Mouse (Mus musculus): ENCODE measurements around the gene Krtap28-13. TPM values are rescaled to one million over a fixed set of nuclear protein-coding genes. Genes with fewer than 3 reads are reported as not detected.

Gene Krtap28-13
- polyA plus RNA-seq (2017; shearing (Covaris generic)): not detected

DNA sequence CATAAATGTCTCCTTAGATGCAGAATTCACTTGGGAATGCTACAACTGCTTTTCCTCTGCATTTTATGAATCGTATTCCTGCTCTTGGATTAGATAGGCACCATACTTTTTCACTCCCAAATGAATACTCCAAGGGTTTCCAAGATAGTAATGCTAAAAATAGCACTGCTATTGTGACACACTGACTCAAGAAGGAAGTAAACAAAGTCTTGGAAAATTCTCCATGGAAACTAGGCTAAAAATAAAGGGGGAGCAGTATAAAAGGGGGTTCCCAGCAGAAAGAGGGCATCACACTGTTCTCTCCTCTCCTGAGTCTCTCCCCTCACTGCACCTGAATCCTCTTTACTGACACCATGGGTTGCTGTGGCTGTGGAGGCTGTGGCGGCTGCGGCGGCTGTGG lies at the start of gene Krtap28-13:
Krtap28-13 (plus strand) TSS at position 288 of the 400 bp plus-strand sequence.

DNA sequence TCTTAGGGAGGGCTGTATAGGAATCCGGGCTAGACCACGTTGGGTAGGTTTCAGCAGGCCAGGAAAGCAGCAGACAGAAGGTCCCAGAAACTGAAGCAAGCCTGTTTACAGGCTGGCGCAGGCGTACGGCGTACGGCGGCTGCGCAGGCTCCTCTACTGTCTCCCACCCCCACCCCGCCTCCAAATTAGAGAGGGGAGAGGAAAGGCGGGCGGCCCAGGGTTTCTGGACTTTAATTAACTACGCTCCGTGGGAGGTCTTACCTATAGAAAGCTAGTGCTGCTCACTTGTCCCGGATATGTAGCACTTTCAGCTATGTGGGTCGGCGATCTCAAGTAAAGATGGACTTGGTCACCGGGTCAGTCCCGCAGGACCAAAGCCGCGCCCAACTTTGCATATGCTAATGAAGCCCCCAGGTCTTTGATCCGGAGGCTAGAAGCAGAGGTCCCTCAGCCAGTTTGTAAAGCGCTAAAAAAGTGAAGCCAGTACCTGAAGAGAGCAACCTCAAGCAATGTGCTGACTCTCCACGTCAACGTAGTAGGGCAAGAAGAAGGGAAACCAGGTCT lies 22.5 kb upstream of the Krtap28-13 start, which contains the start of gene Slc19a3:
Slc19a3 (minus strand) TSS at position 340 of the 564 bp plus-strand sequence.

DNA sequence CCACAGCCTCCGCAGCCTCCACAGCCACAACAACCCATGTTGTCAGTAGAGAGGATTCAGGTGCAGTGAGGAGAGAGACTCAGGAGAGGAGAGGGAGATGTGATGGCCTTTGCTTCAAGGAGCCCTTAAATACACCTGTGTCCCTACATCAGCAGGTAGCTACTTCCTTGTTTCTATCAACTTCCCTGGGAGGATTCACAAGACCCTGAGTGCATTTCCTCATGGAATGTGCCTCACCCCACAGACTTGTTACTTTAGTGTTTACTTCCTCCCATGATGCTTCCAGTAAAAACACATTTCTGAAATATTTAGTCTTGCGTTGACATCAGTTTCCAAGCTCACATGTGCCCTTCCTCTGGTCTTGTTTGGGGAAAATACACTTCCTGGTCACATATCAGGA lies 18.4 kb upstream of the Krtap28-13 start, which contains the start of gene Krtap28-10:
Krtap28-10 (minus strand) TSS at position 101 of the 400 bp plus-strand sequence.

DNA sequence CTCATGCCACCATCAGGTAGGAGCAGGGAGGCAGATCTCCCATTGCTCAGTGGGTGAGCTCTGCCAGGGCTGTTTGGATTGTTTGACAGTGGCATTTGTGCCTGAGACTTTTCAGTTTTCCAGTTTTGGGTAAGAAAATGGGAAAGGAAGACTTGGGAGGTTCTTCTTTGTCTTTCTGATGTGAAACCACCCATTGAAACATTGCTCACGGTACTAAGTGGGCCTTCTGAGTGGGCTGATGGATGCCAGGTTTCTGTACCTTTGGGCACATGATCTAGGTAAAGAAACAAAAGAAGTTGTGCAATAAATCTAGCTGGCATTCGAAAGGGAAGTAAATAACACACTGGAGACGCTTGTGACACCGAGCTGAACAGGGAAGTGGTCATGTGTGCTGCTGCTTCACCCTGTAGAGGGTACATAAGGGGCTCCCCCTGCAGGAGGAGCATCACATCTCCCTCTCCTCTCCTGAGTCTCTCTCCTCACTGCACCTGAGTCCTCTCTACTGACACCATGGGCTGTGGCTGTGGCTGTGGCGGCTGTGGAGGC lies 15.8 kb upstream of the Krtap28-13 start, which contains the start of gene Gm47969:
Gm47969 (plus strand) TSS at position 51 of the 546 bp plus-strand sequence.

DNA sequence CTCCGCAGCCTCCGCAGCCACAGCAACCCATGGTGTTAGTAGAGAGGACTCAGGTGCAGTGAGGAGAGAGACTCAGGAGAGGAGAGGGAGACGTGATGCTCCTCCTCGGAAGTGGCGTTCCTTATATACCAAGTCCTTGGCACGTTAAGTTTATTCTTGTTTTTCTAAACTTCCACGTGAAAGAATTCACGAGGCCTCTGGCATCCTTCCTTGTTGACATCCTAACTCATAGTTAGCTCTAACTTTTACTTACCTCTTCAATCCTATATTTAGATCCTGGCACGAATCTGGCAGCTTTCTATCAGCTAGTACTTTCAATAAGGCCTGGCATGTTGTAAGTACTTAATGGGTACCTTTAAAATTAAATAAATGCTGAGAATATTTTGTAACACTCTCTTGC lies 1.5 kb upstream of the Krtap28-13 start, which contains the start of gene A030005K14Rik:
A030005K14Rik (minus strand) TSS at position 101 of the 400 bp plus-strand sequence.

Other genes starting within 250 kb of the Krtap28-13 start
- gene Agfg1, start 221.4 kb upstream of the Krtap28-13 start, polyA plus RNA-seq (2017; shearing (Covaris generic)): 133 TPM
- not detected for gene A030005L19Rik, start 147.6 kb upstream of the Krtap28-13 start, polyA plus RNA-seq (2017; shearing (Covaris generic))
- gene A030014E15Rik, start 136.0 kb upstream of the Krtap28-13 start, polyA plus RNA-seq (2017; shearing (Covaris generic)): not detected
- not detected for gene Gm6217, start 129.5 kb upstream of the Krtap28-13 start, polyA plus RNA-seq (2017; shearing (Covaris generic))
- not detected for gene A030003K21Rik, start 117.5 kb upstream of the Krtap28-13 start, polyA plus RNA-seq (2017; shearing (Covaris generic))
- not detected for gene Gm7544, start 104.9 kb upstream of the Krtap28-13 start, polyA plus RNA-seq (2017; shearing (Covaris generic))
- not detected for gene Gm47955, start 100.6 kb upstream of the Krtap28-13 start, polyA plus RNA-seq (2017; shearing (Covaris generic))
- not detected for gene Gm47959, start 60.4 kb upstream of the Krtap28-13 start, polyA plus RNA-seq (2017; shearing (Covaris generic))
- gene Slc19a3, start 22.5 kb upstream of the Krtap28-13 start, polyA plus RNA-seq (2017; shearing (Covaris generic)): not detected
- not detected for gene Krtap28-10, start 18.4 kb upstream of the Krtap28-13 start, polyA plus RNA-seq (2017; shearing (Covaris generic))
- gene Gm47969, start 16.0 kb upstream of the Krtap28-13 start, polyA plus RNA-seq (2017; shearing (Covaris generic)): 0.57 TPM
- gene A030005K14Rik, start 1.6 kb upstream of the Krtap28-13 start, polyA plus RNA-seq (2017; shearing (Covaris generic)): not detected
- gene Ccl20, start 55.8 kb downstream of the Krtap28-13 start, polyA plus RNA-seq (2017; shearing (Covaris generic)): not detected
- not detected for gene Daw1, start 98.8 kb downstream of the Krtap28-13 start, polyA plus RNA-seq (2017; shearing (Covaris generic))

Data from naive thymus-derived CD4-positive, alpha-beta T cell, adult 5 months (primary cell).